Mouse (Mus musculus) kidney, adult 2 months (tissue): ENCODE measurements at regions not wholly inside any gene's neighbourhood (a gene's known extent, or its start where the extent isn't known, plus 50 kb on each side); places are given as distances from the start of the nearest gene placed in this dataset.

Source experiments
- DNase-seq: peaks from one replicate; pipeline ENCODE4 v3.0.0; 2021
- H3K27ac ChIP-seq: fragments of 200-500 bp; 2 replicates; pipeline ENCODE4 v1.5.1; 2012; ENCODE audit warnings: low read depth, low read length, control low read depth, inconsistent platforms; ENCODE audit not compliant: insufficient read depth
- H3K27me3 ChIP-seq: fragments of 200-500 bp; replicated peaks from 2 replicates; pipeline ENCODE4 v1.6.1; 2012; ENCODE audit warnings: mild to moderate bottlenecking, moderate library complexity, low read length, inconsistent platforms; ENCODE audit not compliant: control insufficient read depth, insufficient read depth
- H3K36me3 ChIP-seq: fragments of 200-500 bp; 2 replicates; pipeline ENCODE4 v1.6.1; 2012; ENCODE audit warnings: mild to moderate bottlenecking, moderate library complexity, low read length, inconsistent platforms; ENCODE audit not compliant: control insufficient read depth, insufficient read depth
- H3K4me1 ChIP-seq: fragments of 200-500 bp; 2 replicates; pipeline ENCODE4 v1.6.1; 2011; ENCODE audit warnings: low read length; ENCODE audit not compliant: control insufficient read depth, insufficient read depth
- H3K4me3 ChIP-seq: fragments of 200-500 bp; 2 replicates; pipeline ENCODE4 v1.5.1; 2011; ENCODE audit warnings: mild to moderate bottlenecking, low read depth, low read length, control low read depth; ENCODE audit not compliant: insufficient read depth
- CTCF ChIP-seq: fragments of 200-500 bp; conservative IDR thresholded peaks from 2 replicates; pipeline ENCODE4 v1.5.1; 2011; ENCODE audit warnings: low read depth, mild to moderate bottlenecking, control low read depth, low read length, moderate library complexity, mixed read lengths; ENCODE audit not compliant: insufficient read depth, insufficient read length
- POLR2A ChIP-seq: fragments of 200-500 bp; IDR thresholded peaks from one replicate; pipeline ENCODE4 v1.6.1; 2011; ENCODE audit warnings: low read depth, low read length, control low read depth
- WGBS: fragments of 180-500 bp; shearing (Covaris S2); methylation state at CpG from one replicate; pipeline ENCODE4 v1.1.7; 2018; 5-methylcytosine and 5-hydroxymethylcytosine counted together

- Histone ChIP-seq H3K4me1 (no peaks in the 10 kb centered on the region), H3K4me3 (no peak overlapping the region), H3K27ac (no peak overlapping the region), H3K36me3 (no peaks in the 10 kb centered on the region), H3K27me3 (no peaks in the 10 kb centered on the region; the same call in 1 of the 2 replicates)
- WGBS = 62% methylated on average over 2 of the region's 2 CpGs
- TF ChIP-seq CTCF = no peak
- TF ChIP-seq POLR2A = no peak
- peak; percentile 1 for DNase-seq
Observed at GRCm38 (mm10) chr10:102636507-102636906, 124.5 kb downstream of the Rassf9 start.

- WGBS = 72% methylated on average over 4 of the region's 4 CpGs
- Histone ChIP-seq H3K27me3 (no peaks in the 10 kb centered on the region; the same call in 1 of the 2 replicates), H3K4me1 (no peaks in the 10 kb centered on the region), H3K4me3 (no peak overlapping the region), H3K36me3 (no peaks in the 10 kb centered on the region), H3K27ac (no peak overlapping the region)
- TF ChIP-seq CTCF (no peak), POLR2A (no peak)
- no peak for DNase-seq
Observed at GRCm38 (mm10) chr10:102633438-102633837, 121.4 kb downstream of the Rassf9 start.

GRCm38 (mm10) chr10:102628609-102629008, 116.6 kb downstream of the Rassf9 start:
- no peaks in the 10 kb centered on the region for H3K4me1 ChIP-seq
- H3K27ac ChIP-seq = no peak overlapping the region
- no peaks in the 10 kb centered on the region for H3K27me3 ChIP-seq
- TF ChIP-seq CTCF = no peak
- TF ChIP-seq POLR2A = no peak
- no peaks in the 10 kb centered on the region for H3K36me3 ChIP-seq
- no peak for DNase-seq
- H3K4me3 ChIP-seq = no peak overlapping the region

- no peak overlapping the region for H3K4me3 ChIP-seq
- no peaks in the 10 kb centered on the region for H3K27me3 ChIP-seq
- no peak overlapping the region for H3K27ac ChIP-seq
- H3K4me1 ChIP-seq = no peaks in the 10 kb centered on the region
- WGBS = 70% methylated on average over 3 of the region's 3 CpGs
- DNase-seq = no peak
- no peaks in the 10 kb centered on the region for H3K36me3 ChIP-seq
- TF ChIP-seq POLR2A (no peak), CTCF (no peak)
Observed at GRCm38 (mm10) chr10:102623895-102624294, 111.9 kb downstream of the Rassf9 start.

- Histone ChIP-seq H3K4me1 (no peaks in the 10 kb centered on the region), H3K36me3 (no peaks in the 10 kb centered on the region), H3K27me3 (no peaks in the 10 kb centered on the region), H3K4me3 (no peak overlapping the region), H3K27ac (no peak overlapping the region)
- TF ChIP-seq POLR2A = no peak
- TF ChIP-seq CTCF = no peak
- no peak for DNase-seq
- WGBS = 45% methylated on average over 2 of the region's 2 CpGs
Observed at GRCm38 (mm10) chr10:102622583-102623008, 110.6 kb downstream of the Rassf9 start.

GRCm38 (mm10) chr10:102618711-102619110, 106.7 kb downstream of the Rassf9 start:
- Histone ChIP-seq H3K4me3 (no peak overlapping the region), H3K27me3 (no peaks in the 10 kb centered on the region), H3K4me1 (no peaks in the 10 kb centered on the region), H3K36me3 (no peaks in the 10 kb centered on the region), H3K27ac (no peak overlapping the region)
- 44% methylated on average over 2 of the region's 2 CpGs for WGBS
- TF ChIP-seq POLR2A (no peak), CTCF (no peak)
- no peak for DNase-seq

- WGBS = 80% methylated on average over 10 of the region's 10 CpGs
Observed at GRCm38 (mm10) chr10:102615962-102616595, 104.1 kb downstream of the Rassf9 start.

More at GRCm38 (mm10) chr10:102615962-102616595, 104.1 kb downstream of the Rassf9 start:
- Histone ChIP-seq H3K4me3 (no peak overlapping the region), H3K27ac (no peak overlapping the region), H3K4me1 (no peaks in the 10 kb centered on the region), H3K36me3 (no peaks in the 10 kb centered on the region), H3K27me3 (no peaks in the 10 kb centered on the region)
- DNase-seq = no peak
- TF ChIP-seq POLR2A (no peak), CTCF (no peak)
